Mouse (Mus musculus): ENCODE data around the gene Ppp2r3d. TPM values are rescaled to one million over a fixed set of nuclear protein-coding genes. Genes with fewer than 3 reads are reported as not detected.
"Not testable (repeated sequence)": the region's sequence is repeated elsewhere in the genome, so short reads cannot be mapped to it uniquely, and the experiment has no call there.

The Ppp2r3d gene
- polyA plus RNA-seq (2012; ENCODE audit: insufficient read depth, insufficient read length, low replicate concordance, missing spikeins), result not detected in 2 replicates

DNA sequence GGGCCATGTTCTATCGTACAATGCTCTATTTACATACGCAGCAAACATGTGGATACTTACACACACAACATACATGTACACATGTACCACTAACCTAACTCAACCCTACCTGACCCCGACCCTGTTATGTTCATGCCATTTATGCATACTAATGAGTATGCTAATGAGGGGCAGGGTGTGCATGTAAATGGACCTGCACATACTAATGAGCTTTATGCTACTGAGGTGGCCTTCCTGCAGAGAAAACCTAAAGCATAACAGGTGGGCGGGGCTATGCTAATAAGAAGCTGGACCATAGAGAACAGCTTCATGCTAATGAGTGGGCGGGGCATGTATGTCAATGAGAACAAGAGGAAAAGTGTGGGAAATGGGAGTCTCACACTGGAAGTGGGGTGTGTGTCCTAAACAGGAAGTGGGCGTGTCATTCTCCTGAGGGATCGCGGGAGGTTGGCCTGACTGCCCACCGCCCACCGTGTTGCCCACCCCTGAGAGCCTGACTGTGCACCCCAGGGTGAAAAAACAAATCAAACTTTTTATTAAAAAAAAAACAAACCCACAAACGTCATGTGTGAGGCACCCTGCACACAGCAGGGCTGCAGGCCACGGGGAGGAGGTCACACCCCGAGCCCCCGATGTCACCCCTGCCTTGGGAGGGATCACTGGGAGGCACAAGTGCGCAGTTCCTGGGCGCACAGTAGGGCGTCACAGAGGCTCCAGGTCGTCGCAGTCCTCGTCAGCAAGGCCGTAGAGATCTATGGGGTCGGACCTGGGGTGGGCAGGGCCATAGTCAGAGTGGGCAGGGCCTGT is at the start of gene Ppp2r3d:
Gene Ppp2r3d, minus strand, starts transcription at position 803 of the 807 bp plus-strand sequence.
- H3K4me3 ChIP-seq (ENCODE audit: insufficient read depth, low read depth, low read length), result no peak within 1 kb of the TSS
- peaks cover 4% of the 10 kb centered on the region; the same call in 1 of the 2 replicates for H3K4me1 ChIP-seq (ENCODE audit: control insufficient read depth, insufficient read depth, low read length)
- 97% methylated on average over 22 of the region's 22 CpGs for WGBS
- H3K27ac ChIP-seq (ENCODE audit: insufficient read depth, low read depth, low read length), result no peak within 1 kb of the TSS; the same call in 1 of the 2 replicates
- TF ChIP-seq POLR2A (IDR thresholded peaks at IDR 0.05; ENCODE audit: insufficient read depth, low read depth, low read length) (no peak), CTCF (IDR thresholded peaks at IDR 0.05; ENCODE audit: insufficient read depth, low read depth, low read length) (no peak)

DNA sequence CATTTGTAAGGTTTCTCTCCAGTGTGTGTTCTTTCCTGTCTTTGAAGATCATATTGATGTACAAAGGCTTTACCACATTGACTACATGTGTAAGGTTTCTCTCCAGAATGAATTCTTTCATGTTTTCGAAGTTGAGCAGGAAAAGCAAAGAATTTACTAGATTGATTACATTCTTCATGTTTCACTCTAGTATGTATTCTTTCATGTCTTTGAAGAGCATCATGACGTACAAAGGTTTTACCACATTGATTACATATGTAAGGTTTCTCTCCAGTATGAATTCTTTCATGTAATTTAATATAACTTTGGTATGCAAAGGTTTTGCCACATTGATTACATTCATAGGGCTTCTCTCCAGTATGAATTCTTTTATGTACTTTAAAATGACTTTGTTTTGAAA is 17.0 kb upstream of the Ppp2r3d start, which contains the start of gene Gm21836:
Gene Gm21836, minus strand, starts transcription at position 101 of the 400 bp plus-strand sequence.
- not testable (repeated sequence) for H3K27ac ChIP-seq (ENCODE audit: insufficient read depth, low read depth, low read length); H3K4me3 ChIP-seq (ENCODE audit: insufficient read depth, low read depth, low read length); H3K4me1 ChIP-seq (ENCODE audit: control insufficient read depth, insufficient read depth, low read length)
- WGBS, result 89% methylated on average over 2 of the region's 2 CpGs

DNA sequence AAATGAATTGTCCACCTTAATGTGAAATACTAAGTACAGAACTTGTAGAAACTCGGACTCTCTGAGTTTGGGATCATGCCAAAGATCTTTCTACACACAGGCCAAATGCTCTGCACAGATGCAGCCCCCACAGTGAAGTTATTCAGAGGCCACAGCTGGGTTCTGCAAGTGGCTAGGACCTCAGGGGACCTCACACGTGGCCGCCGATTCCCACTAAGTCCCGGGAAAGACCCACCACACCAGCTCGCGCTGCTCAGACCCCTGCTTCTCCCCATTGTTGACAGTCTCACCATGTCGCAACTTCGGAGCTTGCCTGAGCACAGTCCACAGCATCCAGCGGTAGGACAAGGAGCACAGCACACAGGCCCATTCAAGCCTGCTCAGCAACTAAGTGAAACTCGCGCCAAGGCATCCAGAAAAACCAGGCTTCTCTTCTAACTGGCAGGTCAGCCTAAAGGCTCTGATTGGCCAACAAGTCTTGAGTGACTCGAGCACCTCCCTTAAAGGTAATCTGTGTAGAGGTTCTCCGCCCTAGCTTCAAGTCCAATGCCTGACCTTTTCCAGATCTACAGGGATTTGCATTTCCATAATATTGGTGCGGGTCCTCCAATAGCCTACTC is 3.8 kb upstream of the Ppp2r3d start:
- 62% methylated on average over 12 of the region's 15 CpGs for WGBS
- H3K27ac ChIP-seq (ENCODE audit: insufficient read depth, low read depth, low read length); H3K4me1 ChIP-seq (ENCODE audit: control insufficient read depth, insufficient read depth, low read length); H3K4me3 ChIP-seq (ENCODE audit: insufficient read depth, low read depth, low read length): not testable (repeated sequence)

DNA sequence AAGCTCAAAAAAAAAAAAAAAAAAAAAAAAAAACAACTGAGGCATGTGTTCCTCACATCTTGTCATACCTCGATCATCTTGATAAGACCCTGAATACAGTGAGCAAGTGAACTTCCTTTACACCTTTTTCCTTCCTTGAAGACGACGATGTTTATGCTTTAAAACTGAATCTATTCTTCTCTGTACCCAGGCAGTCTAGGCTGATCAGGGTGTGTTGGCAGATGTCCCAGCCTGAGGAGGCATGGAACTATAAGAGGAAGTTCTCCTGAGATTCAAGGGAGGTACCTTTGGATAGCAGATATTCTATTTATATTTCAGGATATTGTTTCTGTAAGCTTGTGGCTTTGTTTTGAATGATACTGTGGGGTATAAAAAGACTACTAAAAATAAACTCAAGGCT is 1.4 kb upstream of the Ppp2r3d start:
- peaks cover 4% of the 10 kb centered on the region; the same call in 1 of the 2 replicates for H3K4me1 ChIP-seq (ENCODE audit: control insufficient read depth, insufficient read depth, low read length)
- 53% methylated on average over 3 of the region's 3 CpGs for WGBS
- H3K4me3 ChIP-seq (ENCODE audit: insufficient read depth, low read depth, low read length), result no peak overlapping the region
- TF ChIP-seq POLR2A (IDR thresholded peaks at IDR 0.05; ENCODE audit: insufficient read depth, low read depth, low read length) (no peak), CTCF (IDR thresholded peaks at IDR 0.05; ENCODE audit: insufficient read depth, low read depth, low read length) (no peak)
- H3K27ac ChIP-seq (ENCODE audit: insufficient read depth, low read depth, low read length), result no peak overlapping the region

DNA sequence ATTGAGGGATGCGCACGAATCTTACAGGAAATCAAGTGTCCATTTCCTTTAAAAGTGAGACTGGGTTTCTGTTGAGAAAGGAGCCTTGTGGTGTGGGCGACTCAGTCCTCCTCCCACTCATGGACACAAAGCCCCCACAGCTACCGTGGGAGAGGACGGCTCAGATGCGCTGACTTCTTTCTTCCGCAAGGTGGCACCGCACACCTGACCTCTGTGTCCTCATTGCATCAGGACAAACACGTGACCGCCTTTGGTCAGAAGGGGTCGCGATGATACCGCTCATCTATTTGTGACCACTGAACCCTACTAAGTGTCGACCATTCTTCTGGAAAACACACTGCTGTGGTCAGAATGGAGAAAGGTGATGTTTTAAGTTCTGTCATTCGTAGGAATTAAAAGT is 1.0 kb downstream of the Ppp2r3d start:
- TF ChIP-seq POLR2A (IDR thresholded peaks at IDR 0.05; ENCODE audit: insufficient read depth, low read depth, low read length), result no peak
- TF ChIP-seq CTCF (IDR thresholded peaks at IDR 0.05; ENCODE audit: insufficient read depth, low read depth, low read length), result no peak

GRCm38 (mm10) chr9:124456572-124456971 is 20.1 kb downstream of the Ppp2r3d start:
- no peak overlapping the region for H3K27ac ChIP-seq (ENCODE audit: insufficient read depth, low read depth, low read length)
- no peak overlapping the region for H3K4me3 ChIP-seq (ENCODE audit: insufficient read depth, low read depth, low read length)
- H3K4me1 ChIP-seq (ENCODE audit: control insufficient read depth, insufficient read depth, low read length), result no peaks in the 10 kb centered on the region
- TF ChIP-seq POLR2A (IDR thresholded peaks at IDR 0.05; ENCODE audit: insufficient read depth, low read depth, low read length) (no peak), CTCF (IDR thresholded peaks at IDR 0.05; ENCODE audit: insufficient read depth, low read depth, low read length) (no peak)
- WGBS, result 6% methylated on average over 1 of the region's 1 CpGs

More for the DNA sequence above, 1.0 kb downstream of the Ppp2r3d start:
- WGBS, result 85% methylated on average over 15 of the region's 15 CpGs
- no peak overlapping the region for H3K4me3 ChIP-seq (ENCODE audit: insufficient read depth, low read depth, low read length)
- peaks cover 4% of the 10 kb centered on the region; the same call in 1 of the 2 replicates for H3K4me1 ChIP-seq (ENCODE audit: control insufficient read depth, insufficient read depth, low read length)
- H3K27ac ChIP-seq (ENCODE audit: insufficient read depth, low read depth, low read length), result no peak overlapping the region

GRCm38 (mm10) chr9:124442533-124442855 is 34.2 kb downstream of the Ppp2r3d start:
- Histone ChIP-seq H3K4me3 (ENCODE audit: insufficient read depth, low read depth, low read length) (no peak overlapping the region), H3K27ac (ENCODE audit: insufficient read depth, low read depth, low read length) (no peak overlapping the region), H3K4me1 (ENCODE audit: control insufficient read depth, insufficient read depth, low read length) (no peaks in the 10 kb centered on the region)
- 98% methylated on average over 15 of the region's 15 CpGs for WGBS
- TF ChIP-seq POLR2A (IDR thresholded peaks at IDR 0.05; ENCODE audit: insufficient read depth, low read depth, low read length) (no peak), CTCF (IDR thresholded peaks at IDR 0.05; ENCODE audit: insufficient read depth, low read depth, low read length) (no peak)

DNA sequence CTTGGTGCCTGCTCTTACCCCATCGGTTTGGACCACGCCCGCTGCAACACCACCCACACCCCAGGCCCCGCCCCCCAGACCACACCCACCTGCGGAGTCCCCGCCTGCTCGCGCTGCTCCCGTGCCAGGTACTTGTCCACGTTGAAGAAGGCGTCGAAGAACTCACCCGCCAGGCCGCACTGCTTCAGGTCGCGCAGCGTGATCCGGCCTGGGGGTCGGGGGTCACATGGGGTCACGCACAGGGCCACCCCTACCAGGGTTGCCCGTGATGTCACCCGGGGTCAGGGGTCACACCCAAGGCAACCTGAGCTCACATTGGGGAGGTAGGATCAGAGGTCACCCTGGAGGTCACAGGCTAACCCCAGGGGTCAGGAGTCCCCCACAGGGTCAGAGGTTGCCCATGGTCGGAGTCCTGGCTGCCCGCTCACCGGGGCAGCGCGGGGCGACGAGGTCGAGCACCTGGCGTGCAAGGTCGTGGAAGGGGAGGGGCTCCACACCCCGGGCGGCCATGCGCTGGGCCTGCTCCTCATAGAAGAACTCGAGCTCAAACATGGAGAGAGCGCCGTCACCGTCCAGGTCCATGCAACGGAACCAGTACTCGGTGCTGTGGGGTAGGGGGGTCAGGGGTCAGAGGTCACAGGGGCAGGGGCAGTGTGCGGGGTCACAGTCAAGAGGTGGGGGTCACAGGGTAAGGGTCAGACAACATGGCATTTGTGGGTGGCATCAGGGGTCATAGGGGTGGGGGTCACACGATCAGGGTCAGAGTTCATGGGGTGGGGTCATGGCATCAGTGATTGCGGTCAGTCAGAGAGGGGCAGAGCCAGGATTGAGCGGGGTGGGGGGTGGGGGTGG is 34.8 kb downstream of the Ppp2r3d start:
- no peak overlapping the region for H3K4me3 ChIP-seq (ENCODE audit: insufficient read depth, low read depth, low read length)
- TF ChIP-seq POLR2A (IDR thresholded peaks at IDR 0.05; ENCODE audit: insufficient read depth, low read depth, low read length), result no peak
- TF ChIP-seq CTCF (IDR thresholded peaks at IDR 0.05; ENCODE audit: insufficient read depth, low read depth, low read length), result no peak
- WGBS, result 98% methylated on average over 45 of the region's 45 CpGs
- H3K27ac ChIP-seq (ENCODE audit: insufficient read depth, low read depth, low read length), result no peak overlapping the region
- no peaks in the 10 kb centered on the region for H3K4me1 ChIP-seq (ENCODE audit: control insufficient read depth, insufficient read depth, low read length)

DNA sequence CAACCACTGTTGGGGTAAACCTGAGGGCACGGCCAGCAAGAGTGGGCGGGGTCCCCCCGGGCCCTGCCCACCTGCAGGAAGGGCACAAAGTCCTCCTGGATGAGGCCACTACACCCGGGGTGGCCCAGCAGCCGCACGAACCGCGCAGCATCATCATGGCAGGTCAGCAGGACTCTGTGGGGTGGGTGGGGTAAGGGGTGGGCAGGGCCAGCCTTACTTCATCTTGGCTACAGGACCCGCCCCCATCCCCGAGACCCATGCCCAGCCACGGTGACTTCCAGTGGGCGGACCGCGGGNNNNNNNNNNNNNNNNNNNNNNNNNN is 36.0 kb downstream of the Ppp2r3d start:
- WGBS, result 77% methylated on average over 14 of the region's 14 CpGs
- H3K4me3 ChIP-seq (ENCODE audit: insufficient read depth, low read depth, low read length), result no peak overlapping the region
- no peaks in the 10 kb centered on the region for H3K4me1 ChIP-seq (ENCODE audit: control insufficient read depth, insufficient read depth, low read length)
- no peak overlapping the region for H3K27ac ChIP-seq (ENCODE audit: insufficient read depth, low read depth, low read length)
- TF ChIP-seq CTCF (IDR thresholded peaks at IDR 0.05; ENCODE audit: insufficient read depth, low read depth, low read length) (no peak), POLR2A (IDR thresholded peaks at IDR 0.05; ENCODE audit: insufficient read depth, low read depth, low read length) (no peak)
